Mouse (Mus musculus): ENCODE measurements around the gene Patj.
"Not testable (repeated sequence)": the region's sequence is repeated elsewhere in the genome, so short reads cannot be mapped to it uniquely, and the experiment has no call there.

Patj gene

DNA sequence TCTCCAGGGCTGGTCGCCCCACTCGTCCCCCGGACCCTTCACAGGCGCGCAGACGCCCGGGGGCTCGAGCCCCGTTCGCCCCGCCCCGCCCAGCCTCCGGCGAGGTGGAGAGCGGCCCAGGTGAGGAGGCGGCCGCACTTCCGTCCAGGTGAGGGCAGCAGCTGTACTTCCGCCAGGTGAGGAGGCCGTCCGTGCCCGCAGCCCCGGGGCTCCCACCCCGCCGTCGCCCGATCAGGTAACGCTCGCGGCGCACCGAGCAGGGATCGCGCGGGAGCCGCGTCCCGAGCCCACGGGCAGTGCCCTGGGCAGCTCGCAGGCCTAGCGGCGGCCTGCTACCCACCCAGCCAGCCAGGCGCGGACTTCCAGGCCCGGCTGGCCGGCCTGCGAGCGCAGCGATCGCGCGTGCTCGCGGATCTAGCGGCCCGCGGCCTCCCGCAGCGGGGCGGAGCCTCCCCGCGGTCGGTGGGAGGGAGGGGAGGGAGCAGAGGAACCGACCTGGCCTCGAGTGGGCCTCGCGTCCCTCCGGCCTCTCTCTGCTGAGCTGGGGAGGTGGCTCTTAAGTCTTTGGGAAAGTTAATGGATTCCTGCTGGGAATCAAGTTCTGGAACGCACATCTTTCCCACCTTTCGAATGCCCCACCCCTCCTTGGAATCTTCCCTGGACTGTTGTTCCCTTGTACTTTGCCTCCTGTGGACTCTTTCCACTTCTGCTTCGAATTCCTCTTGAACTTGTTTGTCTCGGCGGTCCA is at the start of gene Patj:
Patj (plus strand) TSS at position 96 of the 748 bp plus-strand sequence.
- peak; percentile 53 for DNase-seq (ENCODE audit: low spot score)

DNA sequence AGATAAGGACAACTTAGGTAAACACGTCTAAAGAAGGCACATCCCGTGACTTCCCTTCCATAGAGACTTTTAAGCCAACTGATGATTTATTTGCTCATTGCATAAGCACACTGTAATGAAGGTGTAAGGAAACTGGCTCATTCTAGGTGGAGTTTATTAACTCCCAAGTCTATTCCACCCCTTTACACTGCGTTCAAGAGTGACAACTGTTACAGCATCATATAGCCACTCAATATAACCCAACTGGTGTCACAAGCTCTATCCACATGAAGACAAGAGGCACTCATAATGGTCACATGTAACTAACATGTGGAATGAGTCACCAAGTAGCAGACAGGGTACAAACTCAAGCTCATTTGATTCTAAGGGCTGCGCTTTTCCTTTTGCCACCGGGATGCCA is 47.0 kb upstream of the Patj start:
- DNase-seq (ENCODE audit: low spot score), result no peak

DNA sequence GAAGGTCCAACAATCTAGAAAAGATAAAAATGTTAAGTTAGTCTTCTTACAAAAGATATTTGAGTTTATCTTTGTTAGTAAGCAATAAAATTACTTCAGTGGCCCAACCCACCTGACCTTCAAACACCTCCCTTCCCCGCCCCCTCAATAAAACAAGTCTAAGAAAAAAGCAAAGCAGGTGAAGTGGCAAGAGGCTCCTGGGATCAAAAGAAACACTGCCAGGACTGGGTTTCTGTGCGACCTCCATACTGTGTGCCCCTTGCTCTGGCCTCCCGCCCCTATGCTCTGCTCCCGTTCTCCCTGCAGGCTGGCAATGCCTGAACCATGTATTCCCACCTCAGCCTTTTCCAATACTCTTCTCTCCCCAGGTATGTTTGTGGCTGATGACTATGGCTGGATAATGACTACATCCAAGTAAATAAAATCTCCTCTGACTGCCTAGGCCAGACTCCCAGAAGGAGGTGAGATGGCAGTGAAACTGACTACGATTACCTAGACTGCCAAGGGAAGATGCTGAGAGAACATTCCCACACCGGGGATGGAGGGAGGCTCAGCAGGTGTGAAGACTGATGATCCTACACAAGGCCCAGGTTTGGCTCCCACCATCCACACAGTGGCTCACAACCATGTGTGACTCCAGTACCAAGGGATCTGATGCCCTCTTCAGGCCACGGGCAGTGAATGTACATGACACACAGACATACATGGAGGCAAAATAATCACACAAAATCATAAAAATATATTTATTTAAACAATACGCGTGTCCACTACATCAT is 37.4 kb upstream of the Patj start:
- no peak for DNase-seq (ENCODE audit: low spot score)

DNA sequence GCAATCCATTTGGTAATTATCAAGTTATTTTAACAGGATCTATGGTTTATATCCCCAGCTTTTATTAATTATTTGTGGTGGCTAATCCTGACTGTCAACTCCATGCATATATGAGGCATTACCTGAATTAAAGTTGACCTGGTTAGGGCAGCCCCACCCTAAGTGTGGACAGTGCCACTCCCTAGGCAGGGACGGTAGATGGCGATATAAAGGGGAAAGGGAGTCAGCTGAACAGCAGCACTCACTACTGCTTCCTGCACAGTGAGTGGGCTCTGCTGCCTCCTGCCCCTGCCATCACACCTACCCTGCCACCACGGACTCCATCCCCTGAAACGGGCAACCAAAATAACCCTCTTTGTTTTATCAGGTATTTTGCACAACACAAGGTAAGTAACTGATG is 20.2 kb upstream of the Patj start:
- no peak for DNase-seq (ENCODE audit: low spot score)

DNA sequence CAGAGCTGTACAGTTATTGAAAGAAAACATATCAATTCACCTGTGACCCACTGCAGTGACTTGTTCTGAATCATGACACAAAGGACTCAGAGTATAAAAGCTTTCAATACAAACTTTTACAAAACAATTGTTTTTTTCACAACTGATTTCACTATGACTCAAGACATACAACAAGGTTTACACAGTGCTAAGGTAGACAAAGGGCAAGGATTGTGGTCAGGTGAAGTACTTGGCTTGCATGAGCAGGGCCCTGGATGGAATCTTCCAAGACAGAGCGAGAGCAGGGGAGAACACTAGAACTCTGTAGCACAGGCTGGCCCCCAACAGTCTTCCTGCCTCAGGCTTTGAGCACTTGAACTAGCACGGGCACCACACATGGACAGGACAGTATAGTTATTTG is 18.6 kb upstream of the Patj start:
- no peak for DNase-seq (ENCODE audit: low spot score)

DNA sequence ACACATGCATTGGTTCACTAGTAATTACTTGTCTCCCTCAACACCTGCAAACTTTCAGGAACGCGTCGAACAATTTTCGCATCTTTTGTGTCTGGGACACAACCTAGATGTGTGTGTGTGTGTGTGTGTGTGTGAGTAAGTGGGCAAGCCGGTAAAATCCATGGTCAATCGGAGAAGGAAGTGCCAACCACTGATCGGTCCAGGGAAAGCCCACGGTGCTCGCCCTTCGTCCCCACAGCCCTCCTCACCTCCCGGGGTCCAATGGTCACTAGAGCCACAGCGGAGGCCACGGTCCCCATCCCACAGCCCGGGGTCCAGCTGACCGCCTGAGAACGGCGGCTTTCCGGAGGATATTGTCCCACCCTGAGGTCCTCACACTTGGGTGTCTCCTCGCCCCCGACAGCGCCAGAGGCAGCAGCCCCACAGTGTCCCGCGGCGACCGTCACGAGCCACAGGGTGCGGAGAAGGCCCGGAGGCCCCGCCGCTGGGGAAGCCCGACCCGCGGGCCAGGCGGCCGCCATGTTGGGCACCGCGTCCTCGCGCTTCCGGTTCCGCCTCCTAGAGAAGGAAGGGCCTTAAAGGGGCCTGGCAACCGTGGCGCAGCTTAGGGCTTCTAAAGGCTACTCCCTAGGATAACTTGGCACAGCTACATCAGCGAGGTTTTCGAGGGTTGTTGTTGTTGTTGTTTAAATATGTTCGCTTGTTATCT is 12.7 kb upstream of the Patj start, which contains the start of gene Tm2d1:
Tm2d1 (minus strand) TSS at position 591 of the 709 bp plus-strand sequence.
- peak; percentile 73 for DNase-seq (ENCODE audit: low spot score)

DNA sequence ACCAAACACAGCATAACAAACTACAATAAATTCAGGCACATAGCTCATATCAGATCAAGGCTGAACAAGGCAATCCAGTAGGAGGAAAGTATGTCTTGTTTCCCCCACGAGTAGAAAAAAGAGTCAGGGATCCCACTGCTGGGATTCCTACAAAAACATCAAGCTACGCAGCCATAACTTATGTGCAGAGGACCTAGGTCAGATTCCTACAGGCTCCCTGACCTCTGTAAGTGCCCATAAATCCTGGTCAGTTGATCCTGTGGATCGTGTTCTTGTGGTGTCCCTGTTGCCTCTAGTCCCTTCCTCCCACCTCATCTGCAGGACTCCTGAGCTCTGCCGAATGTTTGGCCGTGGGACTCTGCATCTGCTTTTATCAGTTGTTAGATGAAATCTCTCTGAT is 10.5 kb upstream of the Patj start:
- DNase-seq (ENCODE audit: low spot score), result no peak

DNA sequence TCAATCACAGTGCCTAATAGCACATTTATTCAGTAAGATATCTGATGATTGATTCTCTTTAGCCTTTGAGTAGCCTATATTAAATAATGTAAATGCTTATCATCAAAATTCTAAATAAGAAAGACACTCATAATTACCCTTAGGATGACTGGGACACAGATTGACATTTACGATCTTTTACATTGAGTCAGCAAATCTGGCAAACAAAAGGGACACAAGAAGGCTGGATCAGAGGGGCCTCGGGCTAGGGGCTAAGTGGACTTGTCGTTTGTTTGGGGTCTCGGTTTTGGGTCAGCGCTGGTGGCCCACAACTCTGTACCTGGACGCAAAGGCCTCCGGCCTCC is 267 bp upstream of the Patj start:
- no peak for DNase-seq (ENCODE audit: low spot score)

DNA sequence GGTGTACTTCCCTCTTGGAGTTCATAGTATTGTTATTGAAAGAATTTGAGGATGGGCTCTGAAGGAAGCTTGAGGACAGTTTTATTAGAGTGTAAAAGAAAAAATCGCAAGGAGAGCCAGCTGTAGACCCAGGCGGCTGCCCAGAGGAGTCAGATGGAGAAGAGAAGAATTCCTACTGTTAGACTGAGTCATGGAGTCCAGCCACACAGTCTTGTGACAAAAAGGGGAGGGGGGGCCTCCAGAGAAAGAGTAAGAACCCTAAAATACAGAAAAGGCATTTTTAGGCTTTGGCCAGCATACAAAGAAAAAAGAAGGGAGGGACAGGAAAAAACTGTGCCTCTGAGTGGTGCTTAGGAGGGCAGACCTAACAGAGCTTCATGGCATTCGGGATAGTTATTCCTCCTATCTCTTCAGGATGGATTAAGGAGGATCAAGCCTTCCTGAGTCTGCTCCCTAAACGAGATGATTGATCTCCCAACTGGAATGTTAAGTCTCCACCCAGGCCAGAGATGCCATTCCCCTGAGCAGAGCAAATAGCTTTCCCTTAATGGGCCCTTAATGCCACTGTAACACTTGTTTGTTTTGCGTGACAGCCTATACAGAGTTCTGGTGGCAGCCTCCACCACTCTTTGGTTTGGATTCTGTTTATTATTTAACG is 5.5 kb downstream of the Patj start:
- no peak for DNase-seq (ENCODE audit: low spot score)

DNA sequence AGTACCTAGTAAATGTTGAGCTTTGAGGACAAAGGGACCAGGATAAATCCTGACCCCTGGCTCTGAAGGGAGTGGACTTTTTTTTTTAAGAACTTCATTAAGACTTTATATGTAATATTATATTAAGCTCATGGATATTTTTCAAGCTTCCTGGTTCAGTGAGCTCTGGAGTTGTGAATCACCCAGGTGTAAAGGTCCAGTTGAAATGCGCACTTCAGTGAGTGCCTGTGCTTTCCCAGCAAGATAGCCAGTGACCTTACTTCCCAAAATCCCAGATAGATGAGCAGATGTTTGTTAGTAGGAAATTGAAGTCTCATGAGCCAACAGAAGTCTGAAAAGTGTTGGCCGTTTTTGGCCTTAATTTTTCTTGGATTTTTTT is 6.0 kb downstream of the Patj start:
- no peak for DNase-seq (ENCODE audit: low spot score)

DNA sequence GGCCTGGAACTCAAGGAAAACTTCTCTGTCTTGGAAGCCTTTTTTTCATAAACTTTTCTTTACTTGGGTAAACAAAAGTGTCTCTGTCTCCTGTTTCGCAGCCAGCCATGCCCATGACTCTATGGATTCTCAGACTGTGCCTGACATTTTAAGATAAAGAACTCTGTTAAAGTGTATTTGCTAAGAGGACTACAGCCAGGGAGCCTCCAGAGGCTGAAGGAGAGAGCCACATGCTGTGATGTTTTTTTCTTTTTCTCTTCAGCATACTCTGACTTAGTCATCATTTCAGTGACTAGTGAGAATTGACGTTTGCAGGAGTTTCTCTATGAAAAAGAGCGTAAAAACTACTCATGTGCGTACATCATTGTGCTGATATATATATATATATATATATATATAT is 7.9 kb downstream of the Patj start:
- DNase-seq (ENCODE audit: low spot score), result no peak

DNA sequence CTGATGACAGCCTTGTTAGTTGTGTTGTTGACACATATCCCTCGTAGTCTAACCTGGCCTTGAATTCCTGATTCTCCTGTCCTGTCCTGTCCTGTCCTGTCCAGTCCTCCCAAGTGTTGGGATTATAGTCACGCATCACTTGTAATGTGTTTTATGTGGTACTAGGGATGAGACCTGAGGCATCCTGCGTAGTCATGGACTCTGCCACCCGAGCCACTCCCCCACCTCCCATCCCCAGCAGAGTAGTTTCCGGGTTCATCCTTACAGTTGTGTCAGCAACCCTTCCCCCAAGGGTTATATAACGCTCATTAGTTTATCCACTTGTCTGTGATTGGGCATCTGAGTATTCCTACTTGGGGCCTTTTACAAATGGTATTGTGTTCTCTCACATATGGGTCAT is 8.8 kb downstream of the Patj start:
- no peak for DNase-seq (ENCODE audit: low spot score)

DNA sequence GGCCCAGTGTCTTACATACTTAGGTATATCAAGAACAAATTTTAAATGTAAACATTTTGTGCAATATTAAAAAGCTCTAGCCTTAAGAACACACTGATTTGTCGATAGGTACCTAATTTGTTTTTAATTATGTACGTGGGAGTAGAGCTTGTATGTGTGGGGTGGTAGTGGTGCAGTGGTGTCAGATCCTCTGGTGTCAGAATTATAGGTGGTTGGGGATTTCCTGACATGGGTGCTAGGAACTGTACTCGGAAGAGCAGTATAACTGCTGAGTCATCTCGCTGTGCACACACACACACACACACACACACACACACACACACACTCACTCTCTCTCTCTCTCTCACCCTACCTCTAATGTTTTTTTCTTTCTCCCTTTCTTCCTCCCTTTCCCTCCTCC is 12.9 kb downstream of the Patj start:
- DNase-seq (ENCODE audit: low spot score), result no peak

DNA sequence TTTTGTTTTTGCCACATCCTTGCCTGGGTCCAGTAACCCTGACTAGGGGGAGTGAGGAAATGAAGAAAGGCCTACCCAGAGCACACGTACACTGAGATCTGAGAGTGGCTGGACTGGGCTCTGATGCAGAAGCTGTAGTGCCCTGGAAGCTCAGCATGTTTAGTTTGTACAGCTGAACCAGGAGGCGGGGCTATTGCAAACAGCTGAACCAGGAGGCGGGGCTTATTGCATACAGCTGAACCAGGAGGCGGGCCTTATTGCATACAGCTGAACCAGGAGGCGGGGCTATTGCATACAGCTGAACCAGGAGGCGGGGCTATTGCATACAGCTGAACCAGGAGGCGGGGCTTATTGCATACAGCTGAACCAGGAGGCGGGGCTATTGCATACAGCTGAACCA is 19.6 kb downstream of the Patj start:
- not testable (repeated sequence) for DNase-seq (ENCODE audit: low spot score)

DNA sequence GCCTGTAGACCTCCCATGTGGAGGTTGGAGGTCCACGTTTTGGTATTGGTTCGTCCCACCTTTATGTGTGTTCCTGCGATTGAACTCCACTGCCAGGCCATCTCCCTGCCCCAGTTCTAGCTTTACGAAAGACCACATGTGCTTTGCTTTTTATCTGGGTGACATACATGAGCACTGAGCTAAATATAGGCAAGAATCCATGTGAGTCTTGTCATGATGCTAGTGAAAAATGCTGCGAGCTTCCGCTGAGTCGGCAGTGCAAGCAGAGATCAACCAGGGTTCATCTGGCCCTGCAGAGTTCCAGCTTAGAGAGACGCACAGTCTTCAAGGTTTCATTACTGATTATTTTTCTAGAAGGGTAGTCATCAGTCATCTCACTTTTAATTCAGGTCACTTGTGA is 32.8 kb downstream of the Patj start:
- DNase-seq (ENCODE audit: low spot score), result no peak

DNA sequence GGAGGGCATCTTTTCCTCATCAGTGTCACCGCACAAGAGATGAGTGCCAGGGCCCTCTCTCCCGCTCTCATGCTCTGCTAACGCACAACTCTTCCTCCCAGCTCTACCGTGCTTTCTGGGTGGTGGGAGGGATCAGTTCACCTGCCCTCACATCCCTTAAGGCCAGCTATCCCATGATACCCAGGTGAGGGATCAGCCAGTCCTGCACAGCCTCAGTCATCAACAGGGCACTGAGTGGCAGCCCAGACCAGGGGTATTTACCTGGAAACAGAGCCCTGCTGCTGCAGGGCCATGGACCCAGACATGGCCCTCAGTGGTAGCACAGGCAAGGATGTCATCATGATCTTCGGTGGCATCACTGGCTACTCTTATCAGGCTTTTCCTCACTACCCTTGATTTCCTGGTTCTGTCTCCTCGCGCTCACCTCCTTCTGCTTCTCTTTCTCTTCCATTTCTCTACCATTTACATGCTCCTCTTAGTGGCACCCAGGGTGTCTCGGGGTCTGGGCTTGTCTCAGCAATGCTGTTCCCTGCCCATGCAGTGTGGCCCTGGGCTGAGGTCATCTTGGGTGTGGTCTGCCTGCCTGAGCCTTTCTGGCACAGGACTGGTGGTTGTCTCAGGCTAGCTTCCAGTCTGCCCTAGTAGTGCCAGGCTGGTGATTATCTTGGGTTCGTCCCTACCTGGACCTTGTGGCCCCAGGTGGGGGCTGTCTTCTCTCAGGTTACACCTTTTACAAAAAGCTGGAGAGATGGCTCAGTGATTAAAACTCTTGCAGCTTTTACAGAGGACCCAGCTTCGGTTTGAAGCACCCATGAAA is 40.3 kb downstream of the Patj start:
- no peak for DNase-seq (ENCODE audit: low spot score)

DNA sequence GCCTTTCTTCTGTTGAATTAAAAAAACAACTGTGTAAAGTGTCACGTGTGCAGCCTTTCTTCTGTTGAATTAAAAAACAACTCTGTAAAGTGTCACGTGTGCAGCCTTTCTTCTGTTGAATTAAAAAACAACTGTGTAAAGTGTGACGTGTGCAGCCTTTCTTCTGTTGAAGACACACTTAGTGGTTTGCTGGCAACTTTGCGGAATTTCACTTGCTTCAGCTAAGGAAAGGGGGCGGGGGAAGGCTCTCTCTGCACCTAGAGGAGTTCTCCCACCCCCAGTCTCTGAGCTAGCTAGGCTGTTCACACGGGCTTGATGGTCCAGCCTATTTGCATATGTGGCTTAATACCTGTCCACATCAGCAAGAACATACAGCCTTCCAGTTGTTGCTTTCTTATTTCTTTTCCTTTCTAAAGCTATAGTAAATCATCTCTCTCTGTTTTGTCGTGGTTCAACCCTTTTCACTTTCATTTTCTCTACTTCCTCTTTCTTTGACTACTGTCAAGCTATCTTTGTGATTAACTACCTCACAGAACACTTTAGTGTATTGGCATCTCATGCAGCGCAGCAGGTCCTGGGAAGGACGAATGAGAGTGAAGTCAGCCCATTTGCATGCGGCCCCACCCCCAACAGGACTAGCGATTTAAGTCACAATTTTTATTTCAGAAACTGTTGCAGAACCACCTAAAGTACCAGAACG is 41.2 kb downstream of the Patj start:
- no peak for DNase-seq (ENCODE audit: low spot score)

DNA sequence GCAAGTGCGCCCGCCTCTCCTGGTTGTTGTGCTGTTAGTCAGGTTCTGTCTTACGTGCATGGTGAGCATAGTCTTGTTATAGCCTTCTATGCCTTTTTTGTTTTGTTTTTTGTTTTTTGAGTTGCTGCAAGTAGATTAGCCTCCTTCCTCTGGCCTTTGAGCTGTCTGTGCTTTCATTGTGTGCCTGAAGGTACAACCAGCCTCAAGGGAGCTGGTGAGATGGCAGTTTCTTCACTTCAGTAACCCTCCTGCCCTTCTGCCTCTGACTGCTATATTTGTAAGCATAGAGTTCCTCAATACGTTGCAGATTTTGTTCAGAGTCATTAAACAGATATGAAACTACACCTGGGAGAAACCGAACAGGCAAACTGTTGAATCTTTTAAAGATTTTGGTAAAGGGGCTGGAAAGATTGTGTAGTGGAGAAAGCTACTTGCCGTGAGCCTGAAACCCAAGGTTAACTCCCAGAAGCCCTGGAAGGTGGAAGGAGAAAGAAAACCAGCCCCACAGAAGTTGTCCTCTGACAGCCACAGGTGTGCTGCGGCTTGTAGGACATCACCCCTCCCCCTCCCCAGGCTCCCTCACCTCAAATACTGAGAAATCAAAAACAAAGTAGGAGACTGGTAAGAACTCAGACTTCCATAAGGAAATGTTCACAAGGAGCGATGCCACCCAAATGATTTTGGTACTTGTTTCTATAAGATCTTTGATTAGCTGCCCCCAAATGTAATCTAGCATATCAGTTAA is 43.8 kb downstream of the Patj start:
- DNase-seq (ENCODE audit: low spot score), result no peak

DNA sequence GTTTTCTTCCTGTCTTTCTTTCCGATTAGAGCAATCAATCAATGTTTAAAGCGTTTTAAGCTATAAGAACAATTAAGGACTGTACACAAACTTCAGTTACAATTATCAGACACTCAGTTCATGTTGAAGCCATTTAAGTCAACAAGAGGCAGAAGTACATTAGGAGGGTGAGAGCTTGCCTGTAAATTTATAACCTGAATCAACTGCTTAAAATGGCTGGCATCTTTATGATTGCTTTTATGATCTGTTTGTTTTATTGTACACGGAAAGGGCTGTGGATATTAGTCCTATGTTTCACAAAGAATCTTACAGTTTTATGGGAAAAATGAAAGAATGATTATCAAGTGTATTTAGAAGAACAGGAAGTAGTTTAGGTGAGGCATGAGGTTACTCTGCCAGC is 45.7 kb downstream of the Patj start:
- DNase-seq (ENCODE audit: low spot score), result no peak

DNA sequence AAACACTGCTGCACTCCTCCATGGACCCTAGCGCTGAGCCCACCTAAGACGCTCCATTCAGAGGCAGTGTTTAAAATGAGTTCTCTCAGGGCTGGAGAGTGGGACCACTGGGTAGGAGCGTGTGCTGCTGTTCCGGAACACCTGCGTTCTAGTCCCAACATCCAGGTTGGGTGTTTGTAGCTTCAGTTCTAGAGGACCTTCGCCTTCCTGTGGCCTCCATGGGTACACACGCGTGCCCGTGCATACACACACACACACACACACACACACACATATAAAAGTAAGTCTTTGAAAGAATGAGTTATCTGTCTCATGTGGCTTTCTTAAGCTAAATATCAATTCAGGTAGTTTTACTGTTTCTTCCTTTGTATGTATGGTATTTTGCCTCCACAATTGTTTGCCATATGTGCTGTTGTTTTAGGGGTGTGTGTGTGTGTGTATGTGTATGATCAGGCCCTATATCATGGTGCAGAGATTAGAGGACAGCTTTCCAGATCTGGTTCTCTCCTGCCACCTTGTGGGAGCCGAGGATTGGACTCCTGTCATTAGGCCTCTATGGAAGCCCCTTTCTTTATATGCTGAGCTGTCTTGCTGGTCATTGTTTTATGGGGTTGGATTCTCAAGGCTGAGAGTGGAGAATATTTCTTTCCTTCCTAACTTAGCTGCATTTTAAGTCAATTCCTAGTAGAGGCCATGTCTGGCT is 49.0 kb downstream of the Patj start:
- DNase-seq (ENCODE audit: low spot score), result peak; percentile 27
